Mouse (Mus musculus) kidney, embryonic 15.5 days (tissue): ENCODE results near the gene Hist1h4h. TPM values are rescaled to one million over a fixed set of nuclear protein-coding genes. Genes with fewer than 3 reads are reported as not detected.

Experiments
- ATAC-seq: fragments of 200-750 bp; cut with Nextera tagmentation; replicated peaks from 2 replicates; pipeline ENCODE4 v1.8.0; 2017; ENCODE audit warnings: moderate TSS enrichment; ENCODE audit not compliant: low FRiP score
- H3K27ac ChIP-seq: fragments of 300-500 bp; sonication (generic); 2 replicates; pipeline ENCODE4 v1.5.1; 2015; ENCODE audit warnings: mild to moderate bottlenecking, inconsistent platforms
- H3K27me3 ChIP-seq: fragments of 300-500 bp; sonication (generic); 2 replicates; pipeline ENCODE4 v1.6.1; 2015; ENCODE audit warnings: inconsistent platforms
- H3K36me3 ChIP-seq: fragments of 300-500 bp; sonication (generic); 2 replicates; pipeline ENCODE4 v1.6.1; 2015; ENCODE audit warnings: inconsistent platforms
- H3K4me1 ChIP-seq: fragments of 300-500 bp; sonication (generic); 2 replicates; pipeline ENCODE4 v1.6.1; 2015; ENCODE audit warnings: inconsistent platforms
- H3K4me2 ChIP-seq: fragments of 300-500 bp; sonication (generic); 2 replicates; pipeline ENCODE4 v1.6.1; 2015; ENCODE audit warnings: moderate library complexity, mild to moderate bottlenecking, inconsistent platforms
- H3K4me3 ChIP-seq: fragments of 300-500 bp; sonication (generic); replicated peaks from 2 replicates; pipeline ENCODE4 v1.5.1; 2015; ENCODE audit warnings: mild to moderate bottlenecking, inconsistent platforms
- H3K9ac ChIP-seq: fragments of 300-500 bp; sonication (generic); 2 replicates; pipeline ENCODE4 v1.6.1; 2015; ENCODE audit warnings: mild to moderate bottlenecking, inconsistent platforms
- H3K9me3 ChIP-seq: fragments of 300-500 bp; sonication (generic); replicated peaks from 2 replicates; pipeline ENCODE4 v1.6.1; 2016; ENCODE audit warnings: inconsistent platforms
- WGBS: fragments of 180-500 bp; shearing (Covaris S2); methylation state at CpG from one replicate; pipeline ENCODE4 v1.1.7; 2015; ENCODE audit warnings: mixed read lengths; 5-methylcytosine and 5-hydroxymethylcytosine counted together
- polyA plus RNA-seq: library from polyadenylated mRNA; unstranded; fragments of >200 nt; fragmentation: Nextera tagmentation; extraction: Ambion mirVana; gene quantifications from 2 replicates; pipeline ENCODE4 v1.2.1, GENCODE M21; 2015

Hist1h4h gene
- polyA plus RNA-seq, 1 experiment from 2014 or later, result 7.8 TPM

GRCm38 (mm10) chr13:23500424-23501200 lies 30.2 kb upstream of the Hist1h4h start:
- H3K9me3 ChIP-seq, result no peaks in the 10 kb centered on the region
- H3K9ac ChIP-seq, result no peak overlapping the region
- ATAC-seq, result peak; percentile 79
- peak overlapping the region; percentile 53 for H3K4me2 ChIP-seq
- H3K27me3 ChIP-seq, result no peaks in the 10 kb centered on the region
- 4% methylated on average over 17 of the region's 17 CpGs for whole genome bisulfite sequencing
- H3K4me3 ChIP-seq, result peak overlapping the region; percentile 19
- peaks cover 35% of the 10 kb centered on the region for H3K4me1 ChIP-seq
- H3K27ac ChIP-seq, result no peak overlapping the region
- no peaks in the 10 kb centered on the region for H3K36me3 ChIP-seq

GRCm38 (mm10) chr13:23501511-23501910 lies 29.3 kb upstream of the Hist1h4h start:
- no peak overlapping the region for H3K9ac ChIP-seq
- H3K4me2 ChIP-seq, result peak overlapping the region; percentile 53
- no peaks in the 10 kb centered on the region for H3K27me3 ChIP-seq
- peak overlapping the region; percentile 19 for H3K4me3 ChIP-seq
- H3K27ac ChIP-seq, result no peak overlapping the region
- no peaks in the 10 kb centered on the region for H3K9me3 ChIP-seq
- H3K36me3 ChIP-seq, result no peaks in the 10 kb centered on the region
- H3K4me1 ChIP-seq, result peaks cover 41% of the 10 kb centered on the region
- 31% methylated on average over 5 of the region's 5 CpGs for WGBS
- no peak for ATAC-seq

DNA sequence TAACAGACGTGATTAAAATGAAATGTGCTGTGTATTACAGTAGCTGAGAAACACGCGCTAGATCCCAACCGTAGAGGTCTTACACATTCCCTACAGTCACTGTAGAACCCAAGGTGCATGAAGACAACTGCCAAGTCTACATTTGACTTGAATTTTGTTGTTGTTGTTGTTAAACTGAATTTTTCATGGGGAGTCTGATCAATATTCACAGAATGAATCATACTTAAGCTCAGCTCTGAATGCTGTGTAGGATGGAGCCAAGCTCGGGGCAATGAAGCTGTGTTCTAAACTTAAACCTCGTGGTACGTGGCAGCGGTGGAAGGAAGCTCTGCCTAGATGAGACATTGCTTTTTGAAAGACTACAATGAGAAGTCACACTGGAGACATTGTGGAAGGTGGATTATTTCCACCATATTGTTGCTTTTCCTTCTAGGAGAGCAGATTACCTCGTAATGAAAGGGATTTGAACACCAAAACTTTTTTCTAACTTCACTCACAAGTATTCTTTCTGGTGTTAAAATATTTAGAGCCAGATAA lies 28.8 kb upstream of the Hist1h4h start:
- Histone ChIP-seq H3K9me3 (no peaks in the 10 kb centered on the region), H3K4me3 (peak overlapping the region; percentile 19), H3K4me2 (peak overlapping the region; percentile 53), H3K4me1 (peaks cover 44% of the 10 kb centered on the region), H3K27ac (no peak overlapping the region), H3K36me3 (no peaks in the 10 kb centered on the region), H3K27me3 (no peaks in the 10 kb centered on the region), H3K9ac (no peak overlapping the region)
- ATAC-seq, result no peak
- 44% methylated on average over 9 of the region's 9 CpGs for WGBS

DNA sequence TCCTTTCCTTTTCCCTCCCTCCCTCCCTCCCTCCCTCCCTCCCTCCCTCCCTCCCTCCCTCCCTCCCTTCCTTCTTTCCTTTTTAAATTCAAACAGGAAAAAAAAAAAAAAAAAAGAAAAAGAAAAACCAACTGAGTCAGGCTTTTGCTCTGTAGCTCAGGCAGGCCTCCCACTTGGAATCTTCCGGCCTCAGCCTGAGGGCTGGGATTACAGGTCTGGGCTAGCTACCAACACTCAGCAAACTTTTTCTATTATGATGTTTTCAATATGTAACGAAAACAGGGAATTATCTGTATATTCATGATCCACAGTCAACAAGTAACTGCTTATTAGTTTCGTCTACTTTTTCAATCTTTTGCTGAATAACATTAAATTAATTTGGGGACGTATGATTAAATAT lies 27.9 kb upstream of the Hist1h4h start:
- no peak for ATAC-seq
- no peaks in the 10 kb centered on the region for H3K9me3 ChIP-seq
- no peaks in the 10 kb centered on the region for H3K27me3 ChIP-seq
- H3K4me3 ChIP-seq, result no peak overlapping the region
- no peak overlapping the region for H3K9ac ChIP-seq
- H3K36me3 ChIP-seq, result no peaks in the 10 kb centered on the region
- peaks cover 45% of the 10 kb centered on the region for H3K4me1 ChIP-seq
- WGBS, result 59% methylated on average over 4 of the region's 4 CpGs
- H3K27ac ChIP-seq, result no peak overlapping the region
- no peak overlapping the region for H3K4me2 ChIP-seq

DNA sequence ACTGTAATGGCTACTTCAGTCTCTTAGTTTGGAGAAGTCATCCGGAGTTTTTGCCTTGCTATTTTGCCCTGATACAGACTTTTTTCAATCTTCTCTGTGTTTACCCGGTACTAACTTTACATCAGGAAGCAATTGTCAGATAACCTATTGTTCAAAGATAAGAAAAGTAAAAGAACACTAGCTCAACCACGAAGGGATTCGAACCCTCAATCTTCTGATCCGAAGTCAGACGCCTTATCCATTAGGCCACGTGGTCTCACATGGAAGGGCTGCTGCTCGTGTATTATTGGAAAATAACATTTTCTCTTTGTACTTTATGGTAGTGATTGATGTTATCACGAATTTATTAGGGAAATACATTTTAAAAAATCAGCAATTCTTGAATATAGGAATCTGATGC lies 27.1 kb upstream of the Hist1h4h start:
- Histone ChIP-seq H3K9me3 (no peaks in the 10 kb centered on the region), H3K4me2 (peak overlapping the region; percentile 35), H3K27me3 (no peaks in the 10 kb centered on the region), H3K9ac (no peak overlapping the region), H3K27ac (no peak overlapping the region), H3K4me1 (peaks cover 36% of the 10 kb centered on the region), H3K36me3 (no peaks in the 10 kb centered on the region), H3K4me3 (peak overlapping the region; percentile 10)
- no peak for ATAC-seq
- WGBS, result 1% methylated on average over 9 of the region's 9 CpGs

DNA sequence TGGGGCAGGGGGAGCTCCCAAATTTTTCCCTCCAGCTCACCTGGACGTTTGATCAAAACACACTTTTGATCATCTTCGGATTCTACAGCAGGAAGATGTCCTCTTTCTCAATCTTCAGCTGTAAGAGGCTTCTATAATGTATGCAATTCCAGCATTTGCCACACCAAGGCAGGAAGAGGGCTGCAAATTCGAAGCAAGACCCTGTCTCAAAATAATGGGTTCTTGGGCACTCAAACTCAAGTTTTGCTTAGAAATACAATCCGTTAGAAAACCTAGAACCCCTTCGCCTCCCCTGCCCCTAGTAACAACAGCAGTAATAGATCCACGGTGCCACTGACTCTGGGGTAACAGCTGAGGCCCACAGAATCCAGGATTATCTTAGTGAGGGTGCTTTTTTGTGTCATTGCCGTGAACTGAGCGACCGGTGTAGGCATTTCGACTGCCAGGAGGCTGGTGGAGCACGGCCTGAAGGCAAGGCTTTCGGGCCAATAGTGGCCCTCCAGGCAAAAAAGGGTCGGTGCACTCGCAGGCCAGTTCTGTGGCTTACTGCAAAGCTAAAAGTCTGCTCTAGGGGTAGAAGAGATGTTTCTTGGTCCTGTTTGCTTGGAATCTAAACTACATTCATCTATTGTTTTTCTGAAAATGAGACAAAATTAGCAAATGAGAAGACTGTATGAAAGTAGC lies 25.0 kb upstream of the Hist1h4h start:
- Histone ChIP-seq H3K27me3 (no peaks in the 10 kb centered on the region), H3K9ac (0 out of 2 replicates have a peak overlapping the region, but pooled peaks have one; percentile 21), H3K4me1 (peaks cover 37% of the 10 kb centered on the region), H3K4me2 (peak overlapping the region; percentile 63), H3K4me3 (peak overlapping the region; percentile 37), H3K9me3 (no peaks in the 10 kb centered on the region), H3K36me3 (no peaks in the 10 kb centered on the region), H3K27ac (0 out of 2 replicates have a peak overlapping the region, but pooled peaks have one; percentile 18)
- whole genome bisulfite sequencing, result 10% methylated on average over 14 of the region's 14 CpGs
- ATAC-seq, result no peak

- Histone ChIP-seq H3K36me3 (no peaks in the 10 kb centered on the region), H3K4me2 (peak overlapping the region; percentile 63), H3K27ac (no peak overlapping the region), H3K9me3 (no peaks in the 10 kb centered on the region), H3K4me3 (peak overlapping the region; percentile 37), H3K9ac (no peak overlapping the region), H3K27me3 (no peaks in the 10 kb centered on the region), H3K4me1 (peaks cover 37% of the 10 kb centered on the region)
- 8% methylated on average over 13 of the region's 13 CpGs for WGBS
- ATAC-seq, result no peak
These were observed 24.5 kb upstream of the Hist1h4h start for GRCm38 (mm10) chr13:23506351-23506750.

DNA sequence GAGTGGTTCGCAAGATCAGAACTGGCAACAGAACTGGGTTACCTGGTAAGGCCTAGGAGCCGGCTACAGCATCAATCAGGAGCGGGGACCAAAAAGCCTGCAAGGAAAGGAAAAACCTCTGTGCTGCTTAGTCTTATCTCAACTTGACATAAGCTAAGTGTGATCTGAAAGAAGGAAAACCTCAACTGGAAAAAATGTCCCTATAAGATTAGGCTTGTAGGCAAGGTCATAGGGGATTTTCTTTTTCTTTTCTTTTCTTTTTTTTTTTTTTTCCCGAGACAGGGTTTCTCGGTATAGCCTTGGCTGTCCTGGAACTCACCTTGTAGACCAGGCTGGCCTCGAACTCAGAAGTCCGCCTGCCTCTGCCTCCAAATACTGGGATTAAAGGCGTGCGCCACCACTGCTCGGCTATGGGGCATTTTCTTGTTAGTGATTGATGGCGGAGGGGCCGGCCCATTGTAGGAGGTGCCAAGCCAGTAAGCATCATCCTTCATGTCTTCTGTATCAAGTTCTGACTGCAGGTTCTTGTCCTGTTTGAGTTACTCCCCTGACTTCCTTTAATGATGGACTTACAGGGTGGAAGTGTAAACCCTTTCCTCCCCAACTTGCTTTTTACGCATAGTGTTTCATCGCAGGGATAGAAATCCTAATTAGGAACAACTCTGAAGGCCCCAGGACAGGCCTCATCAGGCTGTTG lies 23.9 kb upstream of the Hist1h4h start:
- Histone ChIP-seq H3K9me3 (no peaks in the 10 kb centered on the region), H3K27me3 (no peaks in the 10 kb centered on the region), H3K36me3 (no peaks in the 10 kb centered on the region), H3K9ac (no peak overlapping the region), H3K27ac (no peak overlapping the region), H3K4me3 (peak overlapping the region; percentile 37), H3K4me1 (peaks cover 32% of the 10 kb centered on the region), H3K4me2 (peak overlapping the region; percentile 63)
- no peak for ATAC-seq
- WGBS, result 28% methylated on average over 14 of the region's 14 CpGs

DNA sequence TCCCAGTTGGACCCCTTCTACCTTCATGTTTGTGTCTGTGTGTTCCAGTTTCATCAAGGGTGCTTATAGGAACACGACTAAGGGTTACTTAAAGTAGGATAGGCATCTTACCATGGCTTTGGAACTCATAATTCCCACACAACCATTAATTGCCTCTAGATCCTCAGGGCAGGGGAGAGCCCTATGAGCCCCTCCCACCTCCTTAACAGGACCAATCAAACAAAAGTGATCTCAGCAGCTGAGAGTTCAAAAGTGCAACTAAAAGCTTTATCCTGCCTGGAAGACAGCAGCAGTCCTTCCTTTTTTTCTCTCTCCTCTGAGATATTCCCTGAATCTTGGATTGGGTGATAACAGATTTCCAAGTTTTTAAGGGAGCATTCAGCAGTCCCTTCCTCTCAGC lies 20.7 kb upstream of the Hist1h4h start:
- Histone ChIP-seq H3K27ac (no peak overlapping the region), H3K9me3 (no peaks in the 10 kb centered on the region), H3K4me1 (peaks cover 24% of the 10 kb centered on the region), H3K36me3 (no peaks in the 10 kb centered on the region), H3K27me3 (no peaks in the 10 kb centered on the region), H3K4me3 (no peak overlapping the region), H3K9ac (no peak overlapping the region), H3K4me2 (no peak overlapping the region)
- 39% methylated on average over 1 of the region's 1 CpGs for WGBS
- no peak for ATAC-seq

DNA sequence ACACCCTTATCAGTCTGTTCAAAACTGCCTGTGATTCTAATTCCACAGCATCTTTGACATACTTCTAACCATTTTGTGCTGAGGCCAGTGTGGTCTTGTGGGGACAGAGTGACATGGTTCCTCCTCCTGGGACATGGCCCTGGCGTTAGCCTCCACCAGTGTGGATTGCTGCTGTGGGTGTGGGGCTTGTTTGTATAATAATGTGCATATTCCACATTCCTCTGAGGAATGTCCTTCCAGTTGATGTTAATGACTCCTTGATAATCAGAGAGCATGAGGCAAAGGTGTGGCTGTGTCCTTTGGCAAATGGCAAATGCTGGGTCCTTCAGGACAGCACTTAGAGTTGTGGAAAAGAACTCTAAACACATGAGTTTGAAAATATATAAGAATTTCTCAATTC lies 17.3 kb upstream of the Hist1h4h start:
- peaks cover 12% of the 10 kb centered on the region for H3K4me1 ChIP-seq
- no peak overlapping the region for H3K27ac ChIP-seq
- no peak for ATAC-seq
- H3K4me3 ChIP-seq, result no peak overlapping the region
- no peaks in the 10 kb centered on the region for H3K27me3 ChIP-seq
- no peaks in the 10 kb centered on the region for H3K9me3 ChIP-seq
- WGBS, result 85% methylated on average over 1 of the region's 1 CpGs
- H3K36me3 ChIP-seq, result no peaks in the 10 kb centered on the region
- H3K4me2 ChIP-seq, result no peak overlapping the region
- no peak overlapping the region for H3K9ac ChIP-seq

DNA sequence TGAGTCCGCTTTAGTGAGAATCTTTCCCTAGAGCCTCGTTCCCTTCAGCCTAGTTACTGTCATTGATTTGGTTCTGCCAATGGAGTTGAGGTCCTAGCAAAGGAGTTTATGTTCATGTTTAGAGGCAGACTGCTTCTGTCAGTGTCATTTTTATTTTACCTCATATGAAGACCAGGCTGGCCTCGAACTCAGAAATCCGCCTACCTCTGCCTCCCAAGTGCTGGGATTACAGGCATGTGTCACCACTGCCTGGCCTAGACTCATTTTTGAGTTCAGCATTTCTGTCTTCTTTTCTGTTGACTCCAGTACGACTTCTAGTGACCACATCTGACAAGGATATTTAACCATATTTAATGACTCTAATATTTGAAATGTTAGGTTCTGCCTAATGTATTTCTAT lies 15.6 kb upstream of the Hist1h4h start:
- H3K9ac ChIP-seq, result no peak overlapping the region
- H3K4me1 ChIP-seq, result peaks cover 12% of the 10 kb centered on the region
- WGBS, result 79% methylated on average over 5 of the region's 5 CpGs
- no peaks in the 10 kb centered on the region for H3K9me3 ChIP-seq
- H3K36me3 ChIP-seq, result no peaks in the 10 kb centered on the region
- no peak overlapping the region for H3K4me3 ChIP-seq
- no peaks in the 10 kb centered on the region for H3K27me3 ChIP-seq
- H3K4me2 ChIP-seq, result no peak overlapping the region
- no peak overlapping the region for H3K27ac ChIP-seq
- no peak for ATAC-seq
